Mouse (Mus musculus) erythroblast, embryonic 14.5 days (primary cell): Measurements from ENCODE around the gene Hist1h2bm.
"Not testable (repeated sequence)": the region's sequence is repeated elsewhere in the genome, so short reads cannot be mapped to it uniquely, and the experiment has no call there.

Experiments
- GATA1 ChIP-seq: IDR thresholded peaks from 2 replicates; pipeline ENCODE4 v1.6.1; 2012; ENCODE audit warnings: low read length, inconsistent platforms, mixed read lengths
- TAL1 ChIP-seq: IDR thresholded peaks from 3 replicates; pipeline ENCODE4 v1.6.1; 2012; ENCODE audit warnings: low read length, inconsistent platforms, mixed read lengths

DNA sequence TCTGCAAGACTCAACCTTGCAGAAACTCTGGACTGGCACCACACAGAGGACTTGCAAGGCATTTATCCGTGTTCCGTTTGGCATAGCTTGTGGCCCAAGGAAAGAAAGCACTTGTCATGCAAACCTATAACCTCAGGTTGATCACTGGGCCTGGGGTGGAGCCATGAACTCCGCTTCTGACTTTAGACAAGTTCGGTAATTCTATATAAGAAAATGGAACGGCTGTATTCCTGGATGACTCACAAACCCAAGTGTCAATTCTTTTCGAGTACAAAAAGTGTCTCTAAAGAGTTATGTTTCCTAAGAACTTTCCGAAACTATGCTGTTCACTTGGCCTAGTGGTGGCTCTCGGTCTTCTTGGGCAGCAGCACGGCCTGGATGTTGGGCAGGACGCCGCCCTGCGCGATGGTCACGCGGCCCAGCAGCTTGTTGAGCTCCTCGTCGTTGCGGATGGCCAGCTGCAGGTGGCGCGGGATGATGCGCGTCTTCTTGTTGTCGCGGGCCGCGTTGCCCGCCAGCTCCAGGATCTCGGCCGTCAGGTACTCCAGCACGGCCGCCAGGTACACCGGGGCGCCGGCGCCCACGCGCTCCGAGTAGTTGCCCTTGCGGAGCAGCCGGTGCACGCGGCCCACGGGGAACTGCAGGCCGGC lies 612 bp upstream of the Hist1h2bm start:
- not testable (repeated sequence) for TF ChIP-seq GATA1, TAL1
